Mouse (Mus musculus): ENCODE data around the gene Supt6.

GRCm38 (mm10) chr11:78163681-78164603 lies 81.8 kb downstream of the Supt6 start:
- TF ChIP-seq POLR2A (IDR thresholded peaks at IDR 0.05; ENCODE audit: borderline replicate concordance, control insufficient read depth, low read depth, low read length) (no peak), CTCF (IDR thresholded peaks at IDR 0.05; ENCODE audit: control insufficient read depth, insufficient read depth, low read length) (no peak)
